Mouse (Mus musculus) midbrain, embryonic 14.5 days (tissue): ENCODE data around the gene Hsdl1. TPM values are rescaled to one million over a fixed set of nuclear protein-coding genes. Genes with fewer than 3 reads are reported as not detected.
A peak's percentile ranks its signal among the peaks of the same experiment; 100 is the strongest.

ENCODE experiments used
- ATAC-seq: fragments of 200-750 bp; cut with Nextera tagmentation; 2 replicates; pipeline ENCODE4 v1.8.0; 2017; ENCODE audit warnings: moderate number of reproducible peaks, moderate library complexity; ENCODE audit not compliant: low FRiP score, low TSS enrichment
- DNase-seq: peaks from one replicate; pipeline ENCODE4 v3.0.0-alpha.2; 2015
- H3K27ac ChIP-seq: fragments of 300-500 bp; sonication (generic); replicated peaks from 2 replicates; pipeline ENCODE4 v1.5.1; 2014; ENCODE audit warnings: mild to moderate bottlenecking, low read depth, low read length, moderate library complexity
- H3K27me3 ChIP-seq: fragments of 300-500 bp; sonication (generic); 2 replicates; pipeline ENCODE4 v1.6.1; 2014; ENCODE audit warnings: low read length, control low read depth, mixed read lengths; ENCODE audit not compliant: control insufficient read depth, insufficient read depth
- H3K36me3 ChIP-seq: fragments of 300-500 bp; sonication (generic); 2 replicates; pipeline ENCODE4 v1.6.1; 2014; ENCODE audit warnings: low read length, control low read depth; ENCODE audit not compliant: control insufficient read depth, insufficient read depth
- H3K4me1 ChIP-seq: fragments of 300-500 bp; sonication (generic); 2 replicates; pipeline ENCODE4 v1.6.1; 2014; ENCODE audit warnings: mild to moderate bottlenecking, antibody characterized with exemption, low read length, control low read depth; ENCODE audit not compliant: control insufficient read depth, insufficient read depth
- H3K4me2 ChIP-seq: fragments of 300-500 bp; sonication (generic); 2 replicates; pipeline ENCODE4 v1.6.1; 2014; ENCODE audit warnings: mild to moderate bottlenecking, low read length, moderate library complexity
- H3K4me3 ChIP-seq: fragments of 300-500 bp; sonication (generic); replicated peaks from 2 replicates; pipeline ENCODE4 v1.5.1; 2014; ENCODE audit warnings: low read depth, low read length
- H3K9ac ChIP-seq: fragments of 300-500 bp; sonication (generic); replicated peaks from 2 replicates; pipeline ENCODE4 v1.6.1; 2014; ENCODE audit warnings: mild to moderate bottlenecking, low read length, moderate library complexity
- H3K9me3 ChIP-seq: fragments of 300-500 bp; sonication (generic); 2 replicates; pipeline ENCODE4 v1.6.1; 2016; ENCODE audit warnings: low read length, control low read depth, mixed read lengths; ENCODE audit not compliant: control insufficient read depth
- WGBS: fragments of 180-500 bp; shearing (Covaris S2); extraction: QIAGEN DNeasy Blood & Tissue Kit; methylation state at CpG from one replicate; pipeline ENCODE4 v1.1.7; 2014; 5-methylcytosine and 5-hydroxymethylcytosine counted together
- polyA plus RNA-seq: library from polyadenylated mRNA; unstranded; fragments of >200 nt; fragmentation: Nextera tagmentation; extraction: Ambion mirVana; gene quantifications from 2 replicates; pipeline ENCODE4 v1.2.1, GENCODE M21; 2014

Hsdl1 gene
- polyA plus RNA-seq, 1 experiment from 2014 or later: 204 TPM

DNA sequence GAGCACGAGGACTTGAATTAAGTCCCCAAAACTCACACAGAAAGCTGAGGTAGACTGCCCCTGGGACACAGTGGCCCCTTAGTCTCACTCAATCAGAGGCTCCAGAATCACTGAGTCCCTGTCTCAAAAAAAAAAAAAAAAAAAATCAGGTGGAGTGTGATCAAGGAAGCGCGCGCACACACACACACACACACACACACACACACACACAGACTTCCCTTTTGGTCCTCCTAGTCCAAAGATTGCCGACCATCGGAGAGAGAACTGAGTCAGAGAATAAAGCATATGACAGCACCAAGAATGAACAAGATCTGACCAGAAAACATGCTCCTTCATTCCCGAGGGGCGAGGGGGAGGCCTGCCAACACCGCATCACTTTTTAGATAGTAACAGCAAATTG, 17.9 kb downstream of the Hsdl1 start:
- Histone ChIP-seq H3K27me3 (no peaks in the 10 kb centered on the region), H3K9me3 (no peaks in the 10 kb centered on the region), H3K4me2 (peak overlapping the region; percentile 89), H3K27ac (no peak overlapping the region), H3K4me3 (peak overlapping the region; percentile 72; the same call in 1 of the 2 replicates), H3K9ac (peak overlapping the region; percentile 86; the same call in 1 of the 2 replicates), H3K36me3 (peaks cover 7% of the 10 kb centered on the region), H3K4me1 (peaks cover 8% of the 10 kb centered on the region)
- 81% methylated on average over 9 of the region's 9 CpGs for WGBS
- ATAC-seq (no peak), DNase-seq (no peak)

- H3K4me2 ChIP-seq: no peak overlapping the region
- WGBS: 85% methylated on average over 6 of the region's 6 CpGs
- ATAC-seq: no peak
- H3K27ac ChIP-seq: no peak overlapping the region
- H3K36me3 ChIP-seq: peaks cover 4% of the 10 kb centered on the region
- H3K9me3 ChIP-seq: no peaks in the 10 kb centered on the region
- H3K4me3 ChIP-seq: no peak overlapping the region
- DNase-seq: no peak
- peaks cover 8% of the 10 kb centered on the region for H3K4me1 ChIP-seq
- H3K27me3 ChIP-seq: no peaks in the 10 kb centered on the region
- H3K9ac ChIP-seq: no peak overlapping the region
Observed at GRCm38 (mm10) chr8:119555861-119556260, 19.1 kb downstream of the Hsdl1 start.

GRCm38 (mm10) chr8:119552967-119553366, 22.0 kb downstream of the Hsdl1 start:
- Histone ChIP-seq H3K4me3 (no peak overlapping the region), H3K9ac (no peak overlapping the region), H3K27ac (no peak overlapping the region), H3K4me1 (peaks cover 8% of the 10 kb centered on the region), H3K27me3 (no peaks in the 10 kb centered on the region), H3K4me2 (no peak overlapping the region), H3K36me3 (no peaks in the 10 kb centered on the region), H3K9me3 (no peaks in the 10 kb centered on the region)
- ATAC-seq (no peak), DNase-seq (no peak)
- WGBS: 71% methylated on average over 2 of the region's 2 CpGs

GRCm38 (mm10) chr8:119548560-119549113, 26.3 kb downstream of the Hsdl1 start:
- WGBS: 86% methylated on average over 7 of the region's 7 CpGs
- no peak overlapping the region for H3K9ac ChIP-seq
- no peak overlapping the region for H3K4me2 ChIP-seq
- no peaks in the 10 kb centered on the region for H3K27me3 ChIP-seq
- no peak overlapping the region for H3K4me3 ChIP-seq
- H3K27ac ChIP-seq: no peak overlapping the region
- ATAC-seq (no peak), DNase-seq (no peak)
- H3K9me3 ChIP-seq: no peaks in the 10 kb centered on the region
- no peaks in the 10 kb centered on the region for H3K4me1 ChIP-seq
- peaks cover 34% of the 10 kb centered on the region for H3K36me3 ChIP-seq

GRCm38 (mm10) chr8:119547019-119547691, 27.8 kb downstream of the Hsdl1 start:
- H3K27ac ChIP-seq: no peak overlapping the region
- H3K36me3 ChIP-seq: peaks cover 47% of the 10 kb centered on the region
- no peaks in the 10 kb centered on the region for H3K4me1 ChIP-seq
- 91% methylated on average over 18 of the region's 18 CpGs for whole genome bisulfite sequencing
- ATAC-seq: no peak
- H3K4me2 ChIP-seq: no peak overlapping the region
- H3K27me3 ChIP-seq: no peaks in the 10 kb centered on the region
- no peaks in the 10 kb centered on the region for H3K9me3 ChIP-seq
- H3K4me3 ChIP-seq: no peak overlapping the region
- H3K9ac ChIP-seq: no peak overlapping the region
- DNase-seq: no peak

DNA sequence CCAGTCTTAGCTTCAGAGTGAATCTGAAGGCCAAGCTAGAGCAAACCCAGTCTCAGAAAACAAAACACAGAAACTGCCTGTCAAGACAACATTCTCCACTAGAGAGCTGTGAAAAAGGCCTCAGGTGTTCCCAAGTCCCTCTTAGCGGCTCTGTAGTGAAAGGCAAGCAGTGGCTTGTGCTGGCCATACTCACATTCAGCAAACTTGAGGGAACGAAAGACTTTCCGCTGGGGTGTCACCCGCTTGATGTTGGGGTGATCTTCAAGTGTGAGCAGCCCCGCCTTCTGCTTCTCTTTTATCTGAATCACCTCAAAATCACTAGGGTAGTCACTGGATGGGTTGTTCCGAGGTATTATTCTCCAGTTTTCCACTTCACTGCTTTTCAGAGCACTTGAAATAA, 29.2 kb downstream of the Hsdl1 start:
- Histone ChIP-seq H3K4me3 (no peak overlapping the region), H3K36me3 (peaks cover 61% of the 10 kb centered on the region), H3K9ac (no peak overlapping the region), H3K4me1 (no peaks in the 10 kb centered on the region), H3K9me3 (no peaks in the 10 kb centered on the region), H3K4me2 (no peak overlapping the region), H3K27me3 (no peaks in the 10 kb centered on the region), H3K27ac (no peak overlapping the region)
- DNase-seq (no peak), ATAC-seq (no peak)
- 95% methylated on average over 6 of the region's 6 CpGs for WGBS

DNA sequence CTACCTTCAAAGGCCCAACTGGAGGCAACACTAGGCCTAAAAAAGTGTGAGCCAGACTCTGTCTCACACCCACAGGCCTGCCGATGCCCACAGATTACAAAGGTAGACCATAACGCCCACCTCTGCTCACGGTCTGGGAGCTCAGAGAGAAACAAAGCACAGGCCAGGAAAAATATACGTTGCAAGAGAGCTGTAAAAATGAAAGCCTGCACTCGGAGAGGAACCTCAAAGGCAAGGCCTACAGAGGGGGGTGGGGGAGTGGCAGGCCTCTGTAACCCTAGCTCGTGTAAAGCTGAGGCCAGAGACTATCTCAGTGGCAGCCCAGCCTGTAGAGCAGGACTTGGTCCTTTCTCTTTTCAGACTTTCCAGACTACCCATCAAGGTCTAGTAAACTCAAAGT, 29.8 kb downstream of the Hsdl1 start:
- DNase-seq (no peak), ATAC-seq (no peak)
- Histone ChIP-seq H3K9me3 (no peaks in the 10 kb centered on the region), H3K27ac (no peak overlapping the region), H3K27me3 (no peaks in the 10 kb centered on the region), H3K4me1 (no peaks in the 10 kb centered on the region), H3K36me3 (peaks cover 67% of the 10 kb centered on the region), H3K4me3 (no peak overlapping the region), H3K4me2 (no peak overlapping the region), H3K9ac (no peak overlapping the region)
- 95% methylated on average over 6 of the region's 6 CpGs for WGBS

- H3K36me3 ChIP-seq: peaks cover 73% of the 10 kb centered on the region
- H3K4me2 ChIP-seq: no peak overlapping the region
- 89% methylated on average over 3 of the region's 3 CpGs for WGBS
- H3K4me3 ChIP-seq: no peak overlapping the region
- H3K27me3 ChIP-seq: no peaks in the 10 kb centered on the region
- no peak overlapping the region for H3K27ac ChIP-seq
- no peaks in the 10 kb centered on the region for H3K4me1 ChIP-seq
- no peak overlapping the region for H3K9ac ChIP-seq
- ATAC-seq (no peak), DNase-seq (no peak)
- H3K9me3 ChIP-seq: no peaks in the 10 kb centered on the region
Observed at GRCm38 (mm10) chr8:119544606-119545005, 30.4 kb downstream of the Hsdl1 start.

- Histone ChIP-seq H3K9me3 (no peaks in the 10 kb centered on the region), H3K4me3 (no peak overlapping the region), H3K27me3 (no peaks in the 10 kb centered on the region), H3K9ac (no peak overlapping the region), H3K36me3 (peaks cover 89% of the 10 kb centered on the region), H3K4me2 (no peak overlapping the region), H3K27ac (no peak overlapping the region), H3K4me1 (no peaks in the 10 kb centered on the region)
- DNase-seq: no peak
- 93% methylated on average over 9 of the region's 9 CpGs for WGBS
- no peak for ATAC-seq
Observed at GRCm38 (mm10) chr8:119531973-119532372, 43.0 kb downstream of the Hsdl1 start.
